Mouse (Mus musculus) heart, embryonic 12.5 days (tissue): Measurements from ENCODE around the gene Daam1. TPM values are rescaled to one million over a fixed set of nuclear protein-coding genes. Genes with fewer than 3 reads are reported as not detected.

ENCODE experiments used
- ATAC-seq: fragments of 200-750 bp; cut with Nextera tagmentation; 2 replicates; pipeline ENCODE4 v1.8.0; 2017; ENCODE audit warnings: moderate TSS enrichment, moderate library complexity; ENCODE audit not compliant: insufficient number of reproducible peaks, low FRiP score
- H3K27ac ChIP-seq: fragments of 300-500 bp; sonication (generic); 2 replicates; pipeline ENCODE4 v1.5.1; 2016; ENCODE audit warnings: mild to moderate bottlenecking, moderate library complexity; ENCODE audit not compliant: poor library complexity, severe bottlenecking
- H3K27me3 ChIP-seq: fragments of 300-500 bp; sonication (generic); replicated peaks from 2 replicates; pipeline ENCODE4 v1.6.1; 2016; ENCODE audit warnings: mild to moderate bottlenecking, moderate library complexity
- H3K36me3 ChIP-seq: fragments of 300-500 bp; sonication (generic); 2 replicates; pipeline ENCODE4 v1.6.1; 2016; ENCODE audit warnings: mild to moderate bottlenecking, moderate library complexity
- H3K4me1 ChIP-seq: fragments of 300-500 bp; sonication (generic); replicated peaks from 2 replicates; pipeline ENCODE4 v1.6.1; 2016; ENCODE audit warnings: mild to moderate bottlenecking
- H3K4me2 ChIP-seq: fragments of 300-500 bp; sonication (generic); 2 replicates; pipeline ENCODE4 v1.6.1; 2016; ENCODE audit warnings: mild to moderate bottlenecking, moderate library complexity
- H3K4me3 ChIP-seq: fragments of 300-500 bp; sonication (generic); 2 replicates; pipeline ENCODE4 v1.5.1; 2016; ENCODE audit warnings: mild to moderate bottlenecking
- H3K9ac ChIP-seq: fragments of 300-500 bp; sonication (generic); 2 replicates; pipeline ENCODE4 v1.6.1; 2016; ENCODE audit warnings: mild to moderate bottlenecking, moderate library complexity
- H3K9me3 ChIP-seq: fragments of 300-500 bp; sonication (generic); replicated peaks from 2 replicates; pipeline ENCODE4 v1.6.1; 2016; ENCODE audit warnings: mild to moderate bottlenecking, moderate library complexity
- WGBS: fragments of 180-500 bp; shearing (Covaris S2); methylation state at CpG from one replicate; pipeline ENCODE4 v1.1.7; 2016; 5-methylcytosine and 5-hydroxymethylcytosine counted together
- polyA plus RNA-seq: library from polyadenylated mRNA; unstranded; fragments of >200 nt; fragmentation: Nextera tagmentation; extraction: Ambion mirVana; gene quantifications from 2 replicates; pipeline ENCODE4 v1.2.1, GENCODE M21; 2016

The Daam1 gene
- polyA plus RNA-seq, 1 experiment from 2014 or later, result 23.1 TPM

DNA sequence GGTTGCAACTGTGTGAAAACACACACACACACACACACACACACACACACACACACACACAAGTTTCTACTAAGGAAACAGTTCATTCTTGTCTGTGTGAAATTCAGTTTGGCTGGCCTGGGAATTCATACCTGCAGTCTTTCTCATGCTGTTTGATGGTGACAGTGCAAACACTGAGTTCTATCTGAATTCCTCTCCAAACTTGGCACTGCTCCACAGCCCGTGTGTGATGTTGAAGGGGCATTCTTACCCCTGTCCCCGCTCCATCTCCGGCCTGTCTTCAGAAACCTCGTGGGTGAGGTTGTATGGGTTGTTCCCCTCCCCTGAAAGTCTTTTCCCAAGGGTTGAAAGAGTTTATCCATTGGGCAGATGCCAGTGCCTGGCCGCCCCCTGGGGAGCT is 28.2 kb downstream of the Daam1 start:
- Histone ChIP-seq H3K9me3 (no peaks in the 10 kb centered on the region), H3K27ac (peak overlapping the region; percentile 49), H3K9ac (0 out of 2 replicates have a peak overlapping the region, but pooled peaks have one; percentile 13), H3K4me3 (no peak overlapping the region), H3K27me3 (no peaks in the 10 kb centered on the region), H3K4me1 (peaks cover 97% of the 10 kb centered on the region), H3K4me2 (no peak overlapping the region), H3K36me3 (peaks cover 29% of the 10 kb centered on the region)
- ATAC-seq, result no peak
- 26% methylated on average over 5 of the region's 5 CpGs for WGBS

DNA sequence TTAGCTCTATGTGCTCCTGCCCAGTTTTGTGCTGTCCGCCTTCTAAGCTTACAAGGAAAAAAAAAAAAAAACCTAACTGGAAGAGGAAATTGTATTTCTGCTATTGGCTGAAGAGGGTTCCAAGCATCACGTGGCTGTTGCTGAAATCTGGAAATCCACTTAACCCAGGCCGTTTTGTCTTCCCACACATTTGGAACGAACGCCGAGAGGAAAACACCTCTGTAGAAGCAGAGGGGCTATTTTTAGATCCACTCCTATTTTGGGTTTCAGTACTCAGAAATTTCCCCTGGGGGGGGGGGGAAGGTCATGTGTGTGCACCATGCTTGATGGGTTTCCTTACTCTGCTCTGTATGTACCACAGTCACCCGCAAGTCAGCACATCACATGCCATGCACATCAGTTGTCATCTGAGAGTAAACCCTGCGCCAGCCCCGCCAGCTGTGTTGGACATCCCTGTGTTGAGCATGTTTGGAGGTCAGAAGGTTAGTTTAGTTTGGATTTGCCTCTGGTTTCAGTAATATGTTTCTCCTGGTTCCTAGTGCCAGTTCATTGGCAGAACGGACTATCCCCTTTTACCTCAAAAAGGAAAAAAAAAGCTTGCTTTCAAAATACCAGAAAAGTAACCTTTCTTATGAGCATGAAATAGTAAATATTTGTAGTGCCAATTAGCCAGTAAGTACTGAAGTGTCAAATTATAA is 33.1 kb downstream of the Daam1 start:
- H3K9ac ChIP-seq, result no peak overlapping the region
- peaks cover 85% of the 10 kb centered on the region for H3K4me1 ChIP-seq
- H3K4me3 ChIP-seq, result no peak overlapping the region
- H3K4me2 ChIP-seq, result peak overlapping the region; percentile 45
- peak; percentile 54; the same call in 1 of the 2 replicates for ATAC-seq
- peaks cover 18% of the 10 kb centered on the region for H3K36me3 ChIP-seq
- H3K27ac ChIP-seq, result peak overlapping the region; percentile 86
- H3K27me3 ChIP-seq, result no peaks in the 10 kb centered on the region
- WGBS, result 26% methylated on average over 10 of the region's 10 CpGs
- H3K9me3 ChIP-seq, result no peaks in the 10 kb centered on the region

DNA sequence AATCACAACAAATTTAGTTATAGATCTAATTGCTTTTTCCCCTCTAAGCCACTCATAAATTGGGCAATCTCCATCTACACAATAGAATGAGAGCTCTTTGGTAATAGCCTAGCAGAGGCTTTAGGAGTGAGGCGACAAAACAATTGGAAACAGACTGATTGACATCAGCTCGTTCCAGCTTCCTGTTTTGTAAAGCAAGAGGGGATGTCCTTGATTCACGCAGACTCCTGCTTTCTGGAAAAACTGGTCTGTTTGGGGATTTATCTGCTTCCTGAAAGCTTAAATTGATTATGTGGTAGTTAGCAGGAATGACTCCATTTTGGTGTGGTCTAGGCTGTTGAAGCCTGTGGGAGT is 33.6 kb downstream of the Daam1 start:
- Histone ChIP-seq H3K27me3 (no peaks in the 10 kb centered on the region), H3K9ac (no peak overlapping the region), H3K4me3 (no peak overlapping the region), H3K4me1 (peaks cover 85% of the 10 kb centered on the region), H3K27ac (peak overlapping the region; percentile 86), H3K36me3 (peaks cover 18% of the 10 kb centered on the region), H3K4me2 (no peak overlapping the region), H3K9me3 (no peaks in the 10 kb centered on the region)
- 37% methylated on average over 3 of the region's 3 CpGs for WGBS
- no peak for ATAC-seq

DNA sequence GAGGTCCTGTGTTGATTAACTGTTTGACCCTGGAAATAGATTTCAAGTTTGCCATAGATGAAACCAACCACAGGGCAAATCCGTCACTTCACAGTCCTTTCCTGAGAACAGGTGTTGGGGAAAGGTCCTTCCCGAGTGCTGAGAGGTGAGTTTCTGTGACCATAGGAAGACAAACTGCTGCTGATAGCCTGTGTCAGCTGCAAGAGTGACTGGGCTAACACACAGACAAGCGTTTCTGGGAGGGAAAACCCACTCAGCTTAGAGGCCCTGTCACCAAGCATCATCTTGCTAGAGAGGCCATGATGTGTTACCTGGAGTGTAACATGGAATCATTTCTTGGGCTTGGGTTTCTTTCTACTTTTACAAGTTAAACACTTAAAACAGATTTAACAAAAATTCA is 35.1 kb downstream of the Daam1 start:
- Histone ChIP-seq H3K9ac (no peak overlapping the region), H3K4me3 (no peak overlapping the region), H3K4me1 (peaks cover 83% of the 10 kb centered on the region), H3K27ac (peak overlapping the region; percentile 24; the same call in 1 of the 2 replicates), H3K36me3 (peaks cover 6% of the 10 kb centered on the region; the same call in 1 of the 2 replicates), H3K4me2 (no peak overlapping the region), H3K27me3 (no peaks in the 10 kb centered on the region), H3K9me3 (no peaks in the 10 kb centered on the region)
- 48% methylated on average over 3 of the region's 3 CpGs for WGBS
- ATAC-seq, result no peak

DNA sequence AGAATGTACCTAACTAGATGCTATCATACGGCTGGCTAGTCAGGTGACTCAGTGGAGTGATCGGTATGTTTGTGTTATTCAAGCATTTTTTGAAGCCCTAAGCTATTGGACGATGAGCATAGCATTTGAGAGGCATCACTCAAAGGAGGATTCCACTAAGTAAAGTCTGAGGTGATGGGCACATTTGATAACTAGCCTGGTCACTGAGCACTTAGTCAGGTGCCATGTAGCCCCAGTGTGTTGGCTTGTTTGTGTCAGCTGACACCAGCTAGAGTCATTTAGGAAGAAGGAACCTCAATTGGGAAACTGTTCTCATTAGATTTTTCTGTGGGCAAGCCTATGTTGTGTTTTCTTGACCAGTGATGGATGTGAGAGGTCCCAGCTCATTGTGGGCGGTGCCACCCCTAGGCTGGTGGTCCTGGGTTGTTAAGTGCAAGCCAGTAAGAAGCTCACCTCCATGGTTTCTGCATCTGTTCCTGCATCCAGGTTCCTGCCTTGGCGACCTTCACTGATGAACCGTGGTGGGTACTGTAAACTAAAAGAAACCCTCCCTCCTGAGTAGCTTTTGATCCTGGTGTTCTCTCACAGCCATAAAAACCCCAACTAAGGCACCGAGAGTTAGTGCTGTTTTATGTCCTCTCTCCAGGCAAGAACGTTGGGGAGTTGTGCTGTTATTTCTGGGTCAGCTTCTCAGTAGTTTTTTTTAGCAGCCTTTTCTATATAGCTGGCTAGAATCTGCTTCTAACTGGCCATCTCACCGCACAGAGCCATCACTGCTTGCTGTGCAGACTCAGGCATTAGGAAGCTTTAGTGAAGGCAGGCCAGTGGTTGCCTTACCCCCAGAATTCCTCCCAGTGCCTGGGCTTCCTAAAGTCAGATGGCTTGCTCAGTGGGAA is 36.7 kb downstream of the Daam1 start:
- H3K4me2 ChIP-seq, result no peak overlapping the region
- H3K9me3 ChIP-seq, result no peaks in the 10 kb centered on the region
- 68% methylated on average over 9 of the region's 9 CpGs for WGBS
- H3K4me3 ChIP-seq, result no peak overlapping the region
- H3K36me3 ChIP-seq, result 0 out of 2 replicates have a peak, but pooled peaks cover 4% of the 10 kb centered on the region
- no peak overlapping the region for H3K9ac ChIP-seq
- peaks cover 84% of the 10 kb centered on the region for H3K4me1 ChIP-seq
- H3K27me3 ChIP-seq, result no peaks in the 10 kb centered on the region
- no peak for ATAC-seq
- peak overlapping the region; percentile 7; the same call in 1 of the 2 replicates for H3K27ac ChIP-seq

DNA sequence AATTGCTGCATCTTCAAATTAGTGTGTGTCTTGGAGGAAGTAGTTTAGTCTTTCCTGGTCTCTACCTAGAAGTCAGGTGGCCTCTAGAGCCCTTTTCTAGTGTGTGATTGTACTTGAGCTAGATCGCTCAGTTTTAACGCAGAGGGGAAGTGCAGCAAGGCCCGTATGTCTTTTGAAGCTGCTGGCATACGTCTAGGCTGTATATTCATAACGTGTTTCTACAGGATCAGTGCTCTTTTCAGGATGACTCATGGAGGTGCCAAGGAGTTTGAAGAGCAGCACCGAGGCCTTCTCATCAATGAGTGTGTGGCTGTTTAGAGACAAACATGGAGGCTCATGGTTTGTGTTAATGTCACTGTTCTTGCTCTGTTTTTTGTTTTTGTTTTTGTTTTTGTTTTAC is 39.8 kb downstream of the Daam1 start:
- Histone ChIP-seq H3K36me3 (0 out of 2 replicates have a peak, but pooled peaks cover 9% of the 10 kb centered on the region), H3K9ac (no peak overlapping the region), H3K9me3 (no peaks in the 10 kb centered on the region), H3K4me2 (no peak overlapping the region), H3K27ac (no peak overlapping the region), H3K4me3 (no peak overlapping the region), H3K4me1 (peaks cover 74% of the 10 kb centered on the region), H3K27me3 (no peaks in the 10 kb centered on the region)
- 81% methylated on average over 6 of the region's 6 CpGs for WGBS
- no peak for ATAC-seq

DNA sequence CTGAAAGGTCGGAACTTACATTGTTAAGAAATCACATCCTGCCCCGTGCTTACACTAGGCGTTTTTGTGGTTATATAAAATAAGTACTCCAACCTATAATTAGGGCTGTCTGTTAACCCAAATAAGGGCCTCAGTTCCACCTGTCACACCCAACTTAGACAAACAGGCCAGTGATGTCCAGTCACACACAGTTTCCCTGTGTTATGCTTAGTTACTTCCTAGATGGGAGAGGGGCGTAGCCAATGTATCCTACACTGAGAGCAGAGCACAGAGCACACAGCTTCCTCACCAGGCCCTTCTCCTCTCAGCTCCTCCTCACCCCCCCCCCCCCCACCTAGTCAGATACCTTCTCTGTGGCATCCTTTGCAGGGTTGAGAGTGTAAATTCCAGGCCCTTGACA is 41.5 kb downstream of the Daam1 start:
- no peaks in the 10 kb centered on the region for H3K9me3 ChIP-seq
- no peak for ATAC-seq
- H3K4me1 ChIP-seq, result peaks cover 77% of the 10 kb centered on the region
- H3K36me3 ChIP-seq, result 0 out of 2 replicates have a peak, but pooled peaks cover 9% of the 10 kb centered on the region
- H3K4me2 ChIP-seq, result no peak overlapping the region
- no peak overlapping the region for H3K9ac ChIP-seq
- H3K4me3 ChIP-seq, result no peak overlapping the region
- H3K27me3 ChIP-seq, result no peaks in the 10 kb centered on the region
- no peak overlapping the region for H3K27ac ChIP-seq
- 84% methylated on average over 4 of the region's 4 CpGs for WGBS

DNA sequence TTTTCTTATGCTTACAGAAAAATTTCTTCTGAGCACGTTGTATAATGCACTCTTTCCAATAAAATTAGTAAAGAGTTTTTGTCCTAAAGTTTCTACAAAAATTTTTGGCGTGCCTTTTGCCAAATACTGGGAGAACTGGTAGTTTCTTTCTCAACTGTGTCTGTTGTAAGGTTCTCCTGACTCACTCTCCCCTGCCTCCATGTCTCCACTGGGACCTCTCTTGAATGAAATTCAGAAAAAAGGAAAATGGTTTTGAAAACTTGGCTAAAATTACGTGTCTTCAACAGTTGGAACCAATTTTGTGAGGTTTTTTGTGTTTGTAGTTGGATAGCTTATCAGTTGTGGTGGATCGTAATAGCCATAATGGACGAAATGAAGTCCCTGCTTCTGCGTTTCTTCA is 43.7 kb downstream of the Daam1 start:
- Histone ChIP-seq H3K9ac (no peak overlapping the region), H3K36me3 (0 out of 2 replicates have a peak, but pooled peaks cover 9% of the 10 kb centered on the region), H3K4me1 (peaks cover 73% of the 10 kb centered on the region), H3K4me3 (no peak overlapping the region), H3K4me2 (no peak overlapping the region), H3K27me3 (no peaks in the 10 kb centered on the region), H3K9me3 (no peaks in the 10 kb centered on the region), H3K27ac (no peak overlapping the region)
- WGBS, result 80% methylated on average over 6 of the region's 6 CpGs
- no peak for ATAC-seq

DNA sequence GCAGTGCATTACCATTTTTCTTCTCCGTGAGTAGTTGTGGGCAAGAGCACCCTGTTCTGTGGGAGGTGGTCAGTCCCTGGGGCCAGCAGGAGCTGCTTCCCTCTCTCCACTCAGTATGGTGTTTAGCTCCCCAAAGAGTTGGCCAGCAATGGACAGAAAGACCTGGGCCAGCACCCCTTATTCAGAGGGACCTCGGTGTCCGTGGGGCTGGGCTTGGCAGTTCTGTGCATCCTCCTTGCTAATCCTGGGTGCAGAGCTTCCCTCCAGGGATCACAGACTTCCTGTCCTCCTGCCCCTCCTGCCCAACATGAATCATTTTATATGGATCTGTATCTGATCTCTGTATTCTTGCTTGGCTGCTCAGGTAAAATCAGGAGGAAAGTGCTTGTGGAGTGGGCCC is 44.1 kb downstream of the Daam1 start:
- 0 out of 2 replicates have a peak overlapping the region, but pooled peaks have one; percentile 5 for H3K9ac ChIP-seq
- 85% methylated on average over 3 of the region's 3 CpGs for WGBS
- ATAC-seq, result no peak
- H3K4me3 ChIP-seq, result no peak overlapping the region
- no peaks in the 10 kb centered on the region for H3K27me3 ChIP-seq
- H3K9me3 ChIP-seq, result no peaks in the 10 kb centered on the region
- H3K27ac ChIP-seq, result no peak overlapping the region
- 0 out of 2 replicates have a peak, but pooled peaks cover 9% of the 10 kb centered on the region for H3K36me3 ChIP-seq
- H3K4me1 ChIP-seq, result peaks cover 71% of the 10 kb centered on the region
- no peak overlapping the region for H3K4me2 ChIP-seq

DNA sequence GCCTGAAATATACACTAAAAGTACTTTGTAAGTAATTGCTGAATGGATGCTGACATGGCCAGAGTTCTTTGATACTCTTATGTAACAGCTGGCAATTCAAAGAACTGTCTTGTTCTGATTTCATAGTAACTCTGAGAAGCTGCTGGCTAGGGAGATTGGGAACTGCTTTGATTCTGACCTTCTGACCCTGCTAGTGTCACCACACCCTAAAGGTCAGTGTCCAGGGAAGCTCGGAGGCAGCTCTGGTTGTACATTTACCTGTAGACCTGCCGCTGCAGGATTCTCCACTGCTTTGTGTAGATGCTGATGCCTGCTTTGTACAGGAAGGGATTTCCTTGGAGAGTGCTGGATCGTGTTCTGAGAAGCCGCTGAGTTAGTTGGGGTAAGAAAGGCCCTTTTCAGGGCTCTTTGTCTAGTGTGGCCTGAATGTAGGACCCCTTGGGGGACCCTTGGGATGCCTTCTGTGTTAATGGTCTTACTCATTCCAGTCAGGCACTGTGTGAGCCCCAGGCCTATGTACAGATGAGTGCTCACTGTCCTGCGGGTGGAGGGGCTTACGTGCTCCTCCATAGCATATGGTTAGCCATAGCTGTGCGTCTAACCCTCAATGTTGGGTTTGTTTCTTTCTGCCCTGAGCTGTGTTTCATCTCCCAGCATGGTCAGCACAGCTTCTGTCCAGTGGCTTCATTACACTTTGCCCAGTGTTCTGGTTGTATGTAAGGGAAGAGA is 45.0 kb downstream of the Daam1 start:
- no peak overlapping the region; the same call in 1 of the 2 replicates for H3K27ac ChIP-seq
- ATAC-seq, result no peak

DNA sequence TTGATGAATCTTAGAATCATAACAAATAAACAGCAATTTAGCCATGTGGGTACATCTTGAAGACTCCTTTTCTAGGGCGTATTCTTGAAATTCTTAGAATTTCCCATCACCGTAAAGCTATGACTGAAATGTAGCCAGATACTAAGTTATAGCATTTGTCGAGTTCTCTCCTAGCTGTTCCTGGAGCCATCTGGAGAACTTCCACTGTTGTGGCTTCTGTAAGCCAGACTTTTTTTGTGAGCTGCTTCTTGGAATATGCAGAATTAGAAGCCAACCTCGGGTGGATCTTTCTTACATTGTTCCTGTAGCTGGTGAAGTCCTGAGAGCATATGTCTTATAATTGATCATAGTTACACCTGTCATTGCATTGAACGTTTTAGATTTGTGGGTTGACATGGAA is 50.1 kb downstream of the Daam1 start:
- no peak overlapping the region for H3K9ac ChIP-seq
- no peak overlapping the region for H3K27ac ChIP-seq
- no peak overlapping the region for H3K4me3 ChIP-seq
- no peaks in the 10 kb centered on the region for H3K27me3 ChIP-seq
- no peak overlapping the region for H3K4me2 ChIP-seq
- H3K9me3 ChIP-seq, result no peaks in the 10 kb centered on the region
- ATAC-seq, result no peak
- 80% methylated on average over 5 of the region's 5 CpGs for WGBS
- no peaks in the 10 kb centered on the region for H3K36me3 ChIP-seq
- H3K4me1 ChIP-seq, result peaks cover 89% of the 10 kb centered on the region

More for the DNA sequence above, 45.0 kb downstream of the Daam1 start:
- Histone ChIP-seq H3K9ac (no peak overlapping the region), H3K9me3 (no peaks in the 10 kb centered on the region), H3K27me3 (no peaks in the 10 kb centered on the region), H3K36me3 (0 out of 2 replicates have a peak, but pooled peaks cover 8% of the 10 kb centered on the region), H3K4me3 (no peak overlapping the region), H3K4me2 (no peak overlapping the region), H3K4me1 (peaks cover 69% of the 10 kb centered on the region)
- 81% methylated on average over 7 of the region's 7 CpGs for WGBS
